Mouse (Mus musculus) mesoderm, embryonic 11.5 days (tissue): Measurements from ENCODE around the gene Alkal2.

Source experiments
- DNase-seq: peaks from one replicate; pipeline ENCODE4 v3.0.0-alpha.2; 2012; ENCODE audit warnings: low read depth, low spot score

Alkal2 gene

GRCm38 (mm10) chr12:30883986-30884621 lies at the start of gene Alkal2:
Alkal2 (plus strand) TSS chr12:30884322.
- peak; percentile 38 for DNase-seq

- DNase-seq = no peak
Measured at GRCm38 (mm10) chr12:30848521-30848920, 35.6 kb upstream of the Alkal2 start.

GRCm38 (mm10) chr12:30850902-30851301 lies 33.2 kb upstream of the Alkal2 start:
- DNase-seq = no peak

- no peak for DNase-seq
Measured at GRCm38 (mm10) chr12:30851871-30852270, 32.3 kb upstream of the Alkal2 start.

GRCm38 (mm10) chr12:30855442-30856159 lies 28.5 kb upstream of the Alkal2 start:
- DNase-seq = no peak

DNA sequence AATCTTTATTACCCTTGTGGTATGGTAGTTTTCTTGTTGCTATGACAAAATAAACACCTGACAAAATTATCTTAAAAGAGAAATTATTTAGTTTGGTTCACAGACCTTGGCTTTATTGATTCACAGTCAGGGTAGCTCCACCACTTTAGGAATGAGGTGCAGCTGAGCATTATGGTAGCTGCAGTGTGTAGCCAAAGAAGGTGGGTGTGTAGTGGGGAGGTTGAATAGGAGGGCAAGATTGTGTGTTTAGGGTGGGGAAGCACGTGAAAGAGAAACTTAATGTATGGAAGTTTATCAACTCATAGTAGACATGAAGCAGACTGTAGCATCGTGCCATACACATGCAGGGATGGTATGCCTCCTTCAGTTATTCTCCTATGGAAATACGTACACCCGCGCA lies 27.9 kb upstream of the Alkal2 start:
- no peak for DNase-seq

- DNase-seq = no peak
Measured at GRCm38 (mm10) chr12:30864347-30864746, 19.8 kb upstream of the Alkal2 start.

DNA sequence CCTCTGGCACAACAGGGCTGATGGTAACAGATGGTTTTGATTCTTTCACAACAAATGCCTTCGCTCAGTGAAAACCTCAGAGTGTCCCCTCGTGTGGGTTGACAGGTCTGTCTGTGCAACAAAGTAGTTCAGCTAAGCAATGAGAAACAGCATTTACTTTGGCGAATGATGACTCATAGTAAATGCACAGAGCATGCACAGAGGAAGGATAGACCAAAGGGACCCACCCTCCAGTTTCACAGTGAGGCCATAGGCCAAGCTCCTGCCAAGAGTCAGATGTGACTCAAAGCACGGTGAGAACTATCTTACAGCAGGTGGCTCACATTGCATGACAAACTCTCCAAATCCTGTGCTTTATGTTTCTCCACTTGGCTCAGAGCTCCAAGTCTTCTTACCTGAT lies 18.3 kb upstream of the Alkal2 start:
- no peak for DNase-seq

- no peak for DNase-seq
Measured at GRCm38 (mm10) chr12:30879447-30879846, 4.7 kb upstream of the Alkal2 start.

DNA sequence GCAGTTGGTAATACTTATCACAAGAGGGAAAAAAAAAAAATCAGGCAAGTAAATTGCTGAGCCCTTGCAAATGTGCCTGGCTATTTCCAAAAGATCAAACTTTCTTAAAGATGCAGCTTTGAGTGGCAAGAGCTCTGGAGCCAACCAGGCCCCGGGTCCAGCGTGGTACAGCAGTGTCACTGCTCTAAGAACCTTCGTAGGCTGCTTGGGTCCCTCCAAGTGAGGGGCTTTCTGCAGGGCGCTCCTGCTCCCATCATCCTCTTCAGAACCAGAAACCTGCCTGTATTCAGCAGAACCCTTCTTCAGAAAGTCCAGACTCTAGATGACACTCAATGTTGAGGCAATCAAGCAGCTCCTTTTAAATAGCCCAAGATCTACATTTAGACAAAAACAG lies 533 bp upstream of the Alkal2 start:
- DNase-seq = peak; percentile 3

DNA sequence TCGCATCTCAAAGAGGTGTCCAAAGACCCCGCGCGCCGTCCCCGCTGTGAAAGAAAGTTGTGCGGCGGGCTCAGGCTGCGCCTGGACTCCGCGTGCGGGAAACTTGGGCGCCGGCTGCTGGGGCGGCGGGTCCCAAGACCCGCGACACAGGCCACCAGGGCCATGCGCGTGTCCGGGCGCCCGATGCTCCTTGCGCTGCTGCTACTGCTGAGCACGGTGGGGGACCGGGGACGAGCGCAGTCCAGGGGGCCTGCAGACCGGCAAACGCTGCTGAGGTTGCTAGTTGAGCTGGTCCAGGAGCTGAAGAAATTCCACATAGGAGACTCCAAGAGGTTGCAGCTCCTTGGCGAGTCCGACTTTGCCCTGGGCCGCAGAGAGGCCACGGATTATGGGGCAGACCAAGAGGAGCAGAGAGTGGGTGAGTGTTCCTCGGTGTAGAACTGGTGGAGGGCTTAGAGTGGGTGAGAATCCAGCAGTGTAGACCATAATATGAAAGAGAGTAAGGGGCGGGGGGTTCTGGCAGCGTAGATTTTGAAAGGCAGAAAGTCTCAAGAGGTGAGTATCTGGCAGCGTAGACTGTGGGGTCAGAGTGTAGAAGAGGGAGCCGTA lies 604 bp downstream of the Alkal2 start:
- DNase-seq = peak; percentile 7

DNA sequence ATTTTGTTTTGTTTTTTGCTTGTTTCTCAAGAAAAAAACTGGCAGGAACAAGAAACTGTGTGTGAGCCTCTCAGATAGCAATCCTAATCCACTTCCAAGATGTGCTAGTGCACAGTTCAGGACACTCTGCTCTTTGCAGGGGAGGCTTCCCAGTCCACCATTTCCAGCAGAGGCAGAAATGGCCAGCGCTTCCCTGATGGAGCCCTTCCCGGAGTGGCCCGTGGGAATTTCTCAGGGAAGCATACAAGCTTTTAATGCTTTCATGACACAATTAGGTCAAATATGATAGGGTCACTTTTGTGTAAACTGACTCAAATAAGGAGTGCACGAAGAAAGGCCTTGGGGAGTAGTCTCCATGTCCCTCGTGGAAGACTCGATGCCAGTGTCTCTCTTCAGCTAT lies 1.8 kb downstream of the Alkal2 start:
- DNase-seq = no peak

DNA sequence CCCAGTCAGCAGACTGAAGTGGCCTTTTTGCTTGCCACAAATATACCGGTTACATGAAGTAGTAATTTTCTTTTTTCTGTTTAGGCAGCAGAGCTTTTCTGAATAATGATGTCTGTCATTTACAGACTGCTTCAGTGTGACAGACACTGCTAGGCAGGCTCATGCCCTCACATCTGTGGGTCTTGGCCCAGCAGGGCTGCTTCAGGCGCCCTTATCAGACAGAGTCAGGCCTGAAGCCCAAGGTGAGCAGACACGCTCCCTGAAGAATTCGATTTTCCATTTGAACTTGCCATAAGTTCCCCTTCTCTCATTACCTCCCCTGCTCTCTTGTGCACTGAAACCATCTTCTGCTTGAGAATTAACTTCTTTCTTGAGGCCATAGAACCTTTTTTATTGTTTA lies 3.9 kb downstream of the Alkal2 start:
- no peak for DNase-seq

DNA sequence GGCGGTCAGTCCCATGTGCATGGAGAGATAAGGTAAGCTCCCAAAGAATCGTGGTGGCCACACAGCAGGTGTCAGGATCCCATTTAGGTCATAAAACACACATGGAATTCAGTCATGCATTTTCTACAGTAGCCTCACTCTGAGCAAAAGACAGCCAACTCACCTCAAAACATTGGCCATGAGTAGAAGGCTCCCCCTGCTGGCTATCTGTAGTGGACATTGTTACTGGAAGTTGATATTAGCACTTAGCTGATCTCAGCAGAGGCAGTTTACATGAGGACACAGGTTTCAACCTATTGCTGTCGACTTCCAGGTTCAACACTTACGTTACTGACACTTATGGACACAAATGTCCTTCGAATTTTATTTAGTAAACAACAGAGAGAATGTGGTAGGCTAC lies 5.9 kb downstream of the Alkal2 start:
- DNase-seq = peak; percentile 63

DNA sequence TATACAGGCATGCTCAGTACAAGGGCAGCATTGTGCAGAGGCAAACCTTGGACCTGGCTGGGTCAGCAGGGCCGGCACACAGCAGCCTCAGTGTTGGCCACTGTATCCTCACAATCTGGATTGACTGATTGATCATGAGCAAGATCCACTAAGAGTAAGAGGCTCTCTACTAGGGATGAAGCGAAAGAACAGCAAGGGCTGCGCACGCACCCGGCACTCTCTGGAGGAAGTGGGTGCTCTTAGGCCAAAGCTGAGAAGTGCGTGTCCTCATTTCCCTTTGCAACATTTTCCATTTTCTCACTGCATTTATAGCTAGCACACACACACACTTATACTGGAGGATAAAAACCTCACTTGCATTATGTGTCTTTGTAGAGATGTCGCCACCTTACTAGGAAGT lies 7.3 kb downstream of the Alkal2 start:
- DNase-seq = no peak

GRCm38 (mm10) chr12:30897039-30897438 lies 12.9 kb downstream of the Alkal2 start:
- DNase-seq = no peak

DNA sequence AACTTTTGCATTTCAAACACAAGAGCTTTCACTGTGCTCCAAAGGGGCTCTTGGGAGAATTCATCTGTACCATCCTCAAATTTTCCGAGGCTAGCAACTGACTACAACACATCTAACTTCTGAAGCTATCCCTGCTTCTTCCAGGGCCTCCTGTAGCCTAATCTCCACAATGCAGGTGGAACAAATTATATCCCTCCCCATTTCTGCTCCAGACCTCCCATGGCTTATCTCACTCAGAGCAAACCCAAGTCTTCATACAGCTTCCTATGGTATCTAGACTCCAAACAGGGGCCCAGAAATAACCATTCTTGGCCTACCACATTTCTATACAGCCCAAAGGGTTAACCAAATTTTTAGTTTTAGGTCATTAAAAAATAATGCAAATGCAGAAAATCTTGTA lies 24.5 kb downstream of the Alkal2 start:
- DNase-seq = no peak

DNA sequence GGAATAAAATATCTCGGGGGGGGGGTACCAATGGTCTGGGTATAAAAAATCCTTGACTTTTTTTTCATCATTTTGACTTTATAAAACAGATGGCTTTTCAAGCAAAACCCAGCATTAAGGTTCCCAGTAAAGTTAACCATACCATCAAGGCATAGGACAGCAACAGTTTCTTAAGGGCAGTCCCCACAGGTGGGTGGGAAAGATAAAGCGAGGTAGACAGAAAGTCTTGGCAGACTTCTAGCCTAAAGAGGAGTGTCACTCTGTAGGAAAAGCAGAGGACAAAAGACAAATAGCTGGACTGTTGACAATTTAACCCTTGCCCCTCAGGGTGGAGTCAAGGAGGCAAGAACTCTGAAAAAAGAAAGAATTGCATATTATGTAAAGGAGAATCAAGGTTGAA lies 25.8 kb downstream of the Alkal2 start:
- no peak for DNase-seq

- no peak for DNase-seq
Measured at GRCm38 (mm10) chr12:30910860-30911259, 26.7 kb downstream of the Alkal2 start.

- peak; percentile 94 for DNase-seq
Measured at GRCm38 (mm10) chr12:30911261-30912047, 27.3 kb downstream of the Alkal2 start, which contains the start of the genes Acp1 and Sh3yl1. Acp1 (minus strand) TSS chr12:30911589. Sh3yl1 (plus strand) TSS chr12:30911668.

- DNase-seq = peak; percentile 21
Measured at GRCm38 (mm10) chr12:30912048-30912381, 27.9 kb downstream of the Alkal2 start.

GRCm38 (mm10) chr12:30912840-30913239 lies 28.7 kb downstream of the Alkal2 start:
- no peak for DNase-seq
